Mouse (Mus musculus) right cerebral cortex, postnatal 25 days (tissue): Measurements from ENCODE around the gene Atf7.

Experiments
- DNase-seq: peaks from one replicate; pipeline ENCODE4 v3.0.0; 2022

Gene Atf7

DNA sequence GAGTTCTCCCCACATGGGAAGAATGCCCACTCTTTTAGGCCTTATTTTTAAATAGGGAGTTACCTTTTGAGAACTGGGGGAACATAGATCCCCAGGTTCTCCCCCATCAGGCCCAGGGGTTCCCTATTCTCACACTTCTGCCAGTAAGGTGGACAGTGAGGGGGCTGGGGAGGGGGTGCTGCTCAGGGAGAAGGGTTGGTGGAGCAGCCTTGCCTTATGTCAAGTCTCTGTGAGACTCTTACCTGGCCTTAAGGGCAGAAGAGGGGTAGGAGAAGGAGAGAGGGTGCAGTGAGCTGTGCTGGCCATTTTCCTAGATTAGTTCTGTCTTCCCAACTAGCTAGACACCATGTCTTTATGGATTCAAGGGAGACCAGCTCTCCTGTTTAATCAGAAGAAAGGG is 112.8 kb downstream of the Atf7 start:
- DNase-seq = no peak

DNA sequence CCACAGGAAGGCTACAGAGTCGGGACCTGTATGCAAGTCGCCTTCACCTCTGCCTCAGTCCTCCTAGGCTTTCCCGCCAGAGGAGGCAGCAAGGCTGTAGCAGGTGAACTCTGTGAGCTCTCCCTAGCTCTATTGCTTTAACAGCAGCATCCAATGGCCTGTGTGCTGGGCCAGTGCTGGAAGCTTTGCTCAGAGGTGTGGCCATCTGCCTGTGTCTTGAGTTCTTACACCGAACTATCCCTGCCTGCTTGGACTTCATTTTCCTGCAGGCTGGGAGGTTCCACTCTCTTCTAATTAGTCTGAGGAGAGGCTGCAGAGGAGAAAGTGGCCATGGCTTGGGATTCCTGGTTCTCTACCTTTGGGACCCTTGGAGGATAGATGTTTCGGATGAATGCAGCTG is 113.3 kb downstream of the Atf7 start:
- DNase-seq = no peak

DNA sequence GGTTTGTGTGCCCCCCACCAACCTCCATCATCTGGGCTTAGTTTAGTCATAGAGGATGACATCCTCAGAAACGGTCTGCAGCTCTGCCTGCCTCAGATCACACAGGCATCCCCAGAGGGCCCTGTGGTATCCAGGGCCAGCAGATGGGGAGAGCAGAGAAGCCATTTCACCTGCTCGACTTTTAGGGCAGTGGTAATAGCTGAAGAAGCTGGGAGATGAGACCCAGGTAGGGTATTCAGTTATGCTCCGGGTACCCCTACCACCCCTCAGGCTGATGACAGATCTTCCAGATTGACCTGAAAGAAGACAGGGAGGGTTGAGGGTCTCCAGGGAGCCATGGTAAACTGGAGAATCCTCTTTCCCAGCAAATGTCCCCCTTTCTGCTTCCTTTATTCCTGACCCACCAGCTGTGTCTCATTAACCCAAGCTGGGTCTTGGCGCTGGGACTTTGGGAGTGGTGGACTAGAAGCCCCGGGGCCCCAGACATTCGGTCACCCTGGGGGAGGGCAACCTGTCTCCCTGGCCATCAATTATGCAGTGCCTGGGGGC is 113.9 kb downstream of the Atf7 start:
- DNase-seq = no peak

DNA sequence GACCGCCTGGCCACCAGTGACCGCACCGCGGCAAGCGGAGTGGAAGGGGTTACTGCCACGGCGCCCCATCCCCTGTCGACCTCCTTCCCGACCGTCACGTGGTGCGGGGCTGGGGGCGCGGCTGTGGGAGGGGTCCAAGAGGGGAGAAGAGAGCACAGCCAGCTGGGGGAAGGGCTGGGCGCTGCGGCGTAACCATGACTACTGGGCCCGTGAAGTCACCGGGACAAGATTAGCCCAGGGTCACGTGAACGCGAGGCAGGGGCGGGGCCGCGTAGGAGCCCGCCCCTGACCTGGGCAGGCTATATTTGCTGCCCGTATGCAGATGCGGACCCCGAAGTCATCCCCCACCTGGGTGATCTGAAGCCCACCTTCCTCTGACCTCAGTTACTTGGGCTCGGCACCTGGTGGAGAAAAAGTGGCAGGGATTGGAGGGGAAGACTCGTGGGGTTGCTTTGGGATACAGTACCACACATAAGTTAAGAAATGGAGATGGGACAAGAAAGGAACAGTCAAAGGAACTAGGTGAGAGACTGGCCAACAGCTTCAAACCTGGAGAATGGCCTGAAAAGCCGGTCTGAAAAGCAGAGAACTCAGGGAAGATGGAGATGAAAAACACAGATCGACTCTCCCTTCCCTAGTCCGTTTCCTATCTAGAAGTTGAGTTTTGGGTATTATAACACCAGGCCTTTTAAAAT is 114.5 kb downstream of the Atf7 start:
- DNase-seq = peak; percentile 87

DNA sequence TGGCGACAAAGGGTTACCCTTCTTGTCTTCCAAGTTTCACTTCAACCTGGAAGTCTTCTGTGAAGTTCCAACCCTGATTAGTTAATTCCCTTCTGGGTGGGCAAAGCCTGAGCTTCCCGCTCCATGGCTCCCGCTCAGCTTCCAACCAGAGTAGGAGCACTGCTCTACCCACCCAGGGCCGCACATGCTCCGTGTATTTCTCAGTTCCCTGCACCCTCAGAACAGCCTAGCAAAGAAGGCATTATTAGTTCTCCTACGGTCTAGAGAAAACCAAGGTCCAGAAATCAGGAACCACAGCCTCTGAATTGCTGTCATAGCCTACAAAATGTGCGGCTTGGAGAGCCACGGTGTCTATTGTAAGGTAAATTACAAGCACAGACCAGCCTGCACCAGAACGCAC is 115.2 kb downstream of the Atf7 start:
- no peak for DNase-seq

DNA sequence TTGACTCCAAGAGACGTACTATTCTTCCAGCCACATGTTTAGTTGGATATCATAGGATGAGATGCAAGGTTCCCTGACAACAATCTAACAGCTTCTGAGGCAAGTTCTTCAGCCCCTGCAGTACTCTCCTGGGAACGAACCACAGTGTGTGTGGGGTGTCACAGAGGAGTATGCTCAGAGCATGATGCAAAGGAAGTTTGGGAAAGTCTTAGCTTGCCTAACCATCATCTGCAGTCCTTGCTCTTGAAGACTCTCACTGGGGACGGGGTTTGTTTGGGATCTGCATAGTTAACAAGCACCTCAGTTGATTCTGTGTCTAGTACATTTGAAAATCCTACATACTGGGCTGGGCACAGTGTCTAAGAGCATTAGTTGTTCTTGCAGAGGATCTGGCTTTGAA is 116.9 kb downstream of the Atf7 start:
- DNase-seq = no peak

DNA sequence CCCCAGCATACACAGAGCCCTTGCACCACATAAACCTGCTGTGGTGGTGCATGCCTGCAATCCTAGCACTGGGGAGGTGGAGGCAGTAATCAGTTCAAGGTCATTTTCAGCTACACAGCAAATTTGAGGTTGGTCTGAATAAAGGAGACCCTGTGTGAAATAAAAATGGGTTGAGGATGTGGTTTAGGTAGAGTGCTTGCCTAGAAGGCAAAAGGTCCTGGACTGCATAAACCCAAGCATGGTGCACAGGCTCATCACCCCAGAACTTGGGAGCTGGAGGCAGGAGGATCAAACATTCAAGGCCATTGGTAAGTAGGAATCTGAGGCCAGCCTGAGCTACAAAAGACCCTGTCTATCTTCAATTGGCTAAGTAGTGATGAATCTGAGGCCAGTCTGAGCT is 117.7 kb downstream of the Atf7 start:
- no peak for DNase-seq

DNA sequence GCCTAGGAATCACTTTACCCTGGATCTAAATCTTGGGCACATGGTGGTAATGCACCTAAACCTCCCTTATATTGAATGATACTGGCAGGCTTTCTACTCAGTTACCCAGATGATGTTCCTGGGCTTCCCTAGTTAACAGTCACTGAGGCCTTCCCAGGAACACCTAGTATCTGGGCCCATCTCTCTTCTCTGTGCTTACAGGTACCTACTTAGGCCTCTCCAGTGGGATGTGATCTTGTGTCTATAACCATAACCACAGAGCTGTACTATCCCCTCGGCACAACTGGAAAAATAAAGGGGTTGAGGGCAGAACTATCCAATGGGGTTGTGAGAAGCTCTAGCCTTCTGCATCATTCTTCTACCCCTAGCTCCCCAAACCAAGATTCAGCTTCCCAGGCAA is 118.4 kb downstream of the Atf7 start:
- DNase-seq = no peak

DNA sequence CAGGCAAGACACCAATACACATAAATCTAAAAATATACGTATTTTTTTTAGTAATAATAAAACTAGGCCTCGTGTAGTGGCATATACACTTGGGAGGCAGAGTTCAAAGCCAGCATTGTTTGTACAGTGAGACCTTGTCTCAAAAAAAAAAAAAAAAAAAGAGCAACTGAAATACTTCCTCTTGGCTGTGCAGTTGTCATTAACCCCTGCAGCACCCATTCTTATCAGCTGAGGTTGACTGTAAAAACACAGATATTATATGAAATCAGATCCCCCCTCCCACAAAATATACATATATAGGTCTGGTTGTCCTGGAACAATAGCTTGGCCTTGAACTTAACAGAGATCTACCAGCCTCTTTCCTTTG is 118.8 kb downstream of the Atf7 start:
- no peak for DNase-seq

DNA sequence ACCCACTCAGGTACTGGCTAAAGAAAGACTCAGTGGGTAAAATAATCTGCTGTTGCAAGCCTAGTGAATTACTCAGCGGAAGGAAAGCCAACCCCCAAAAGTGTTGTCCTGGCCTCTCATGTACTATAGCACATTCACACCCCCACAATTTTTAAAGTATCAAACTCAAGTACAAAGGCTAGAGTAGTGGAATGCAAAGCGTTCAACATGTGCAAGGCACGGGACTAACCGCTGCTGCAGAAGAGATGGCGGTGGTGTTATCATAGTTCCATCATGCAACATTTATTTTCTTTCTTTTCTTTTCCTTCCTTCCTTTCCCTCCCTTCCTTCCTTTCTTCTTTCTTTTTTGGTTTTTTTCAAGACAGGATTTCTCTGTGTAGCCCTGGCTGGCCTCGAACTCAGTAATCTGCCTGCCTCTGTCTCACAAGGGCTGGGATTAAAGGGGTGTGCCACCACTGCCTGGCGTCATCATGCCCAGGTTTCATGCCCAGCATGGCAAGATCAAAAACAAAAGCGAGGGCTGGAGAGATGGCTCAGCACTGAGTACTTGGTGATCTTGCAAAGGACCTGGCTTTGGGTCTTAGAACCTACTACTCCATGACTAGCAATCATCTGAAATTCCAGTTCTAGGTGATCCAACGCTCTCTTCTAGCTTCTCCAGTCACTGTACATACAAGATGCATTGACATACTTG is 119.3 kb downstream of the Atf7 start:
- no peak for DNase-seq

DNA sequence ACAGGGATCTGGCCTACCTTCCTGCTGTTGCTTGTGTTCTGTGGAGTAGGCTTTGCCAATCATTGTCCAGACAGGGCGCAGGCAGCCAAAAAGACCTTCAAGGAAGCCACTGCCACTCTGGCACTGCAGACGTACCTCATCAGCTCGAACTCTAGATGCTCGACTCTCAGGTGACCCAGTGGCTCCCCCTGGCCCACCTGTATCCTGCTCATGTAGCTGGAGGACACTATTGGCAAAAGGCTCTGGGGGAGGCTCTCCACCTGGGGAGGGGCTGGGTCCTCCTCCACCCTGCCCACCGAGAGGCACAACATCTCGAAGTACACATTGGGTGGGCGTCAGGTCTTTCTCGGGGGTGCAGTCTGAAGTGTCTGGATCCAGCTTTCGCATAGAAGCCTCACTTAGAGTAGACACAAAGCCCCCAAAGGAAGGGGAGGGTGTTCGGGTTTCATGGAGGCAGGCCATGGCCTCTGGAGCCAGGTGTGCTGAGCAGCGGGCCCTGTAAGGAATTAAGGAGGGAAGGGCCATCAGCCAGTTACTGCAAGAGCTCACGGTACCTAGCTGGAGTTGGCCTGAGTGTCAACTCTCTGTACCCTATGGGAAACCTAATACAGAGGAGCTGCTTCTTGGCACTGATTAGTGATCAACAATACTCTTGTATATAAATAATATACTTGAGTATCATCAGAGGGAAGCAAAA is 120.0 kb downstream of the Atf7 start:
- DNase-seq = no peak

DNA sequence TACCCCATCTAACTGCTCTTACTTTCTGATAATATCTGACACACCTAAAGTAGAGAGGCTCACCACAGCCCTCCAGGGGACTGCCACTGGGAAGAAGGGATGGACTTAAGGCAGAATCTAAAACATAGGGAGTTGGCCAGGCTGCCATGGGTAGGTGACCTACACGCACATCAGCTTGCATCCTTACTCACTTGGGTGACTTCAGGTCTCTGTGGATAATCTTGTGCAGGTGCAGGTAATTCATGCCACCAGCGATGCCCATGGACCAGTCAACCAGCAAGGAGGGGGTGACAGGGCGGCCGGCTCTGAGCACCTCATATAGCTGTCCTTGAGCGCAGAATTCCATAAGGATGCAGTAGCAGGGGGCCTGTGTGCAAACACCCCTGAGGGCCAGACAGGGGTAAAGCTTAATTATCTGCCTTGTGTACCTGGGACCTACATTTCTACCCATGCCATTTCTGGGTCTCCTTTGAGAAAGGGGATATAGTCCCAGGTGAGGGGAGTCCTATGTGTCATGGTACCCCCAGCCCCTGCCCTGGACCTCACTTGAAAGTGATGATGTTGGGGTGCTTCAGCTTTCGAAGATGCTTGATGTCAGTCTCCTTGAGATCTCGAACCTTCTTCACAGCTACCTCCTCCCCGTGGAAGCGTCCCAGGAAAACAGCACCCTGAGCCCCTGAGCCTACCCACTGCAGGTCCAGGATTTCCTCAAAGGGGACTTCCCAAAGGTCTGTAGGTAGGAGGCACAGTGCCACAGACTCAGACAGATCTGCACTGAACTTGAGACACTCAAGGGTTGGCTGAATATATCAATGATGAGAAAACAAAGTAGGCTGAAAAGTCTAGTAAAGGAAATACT is 121.1 kb downstream of the Atf7 start:
- DNase-seq = no peak

DNA sequence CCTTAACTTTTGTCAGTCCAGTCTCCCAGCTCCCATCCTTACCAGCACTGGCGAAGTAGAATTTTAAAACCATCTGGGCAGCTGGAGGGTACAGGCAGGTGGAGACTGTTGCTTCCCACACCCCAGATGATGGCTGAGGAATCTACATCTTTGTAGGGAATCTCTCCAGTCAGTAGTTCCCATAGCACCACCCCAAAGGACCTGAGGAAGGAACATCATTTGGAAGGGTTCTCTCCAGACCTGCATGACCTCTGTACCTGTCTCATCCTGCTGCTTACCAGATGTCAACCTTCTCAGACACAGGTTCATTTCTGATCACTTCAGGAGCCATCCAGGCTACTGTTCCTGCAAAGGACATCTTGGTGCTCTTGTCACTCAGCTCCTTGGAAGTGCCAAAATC is 121.8 kb downstream of the Atf7 start, which contains the start of gene Gm10337:
Gene Gm10337, plus strand, starts transcription at position 276 of the 400 bp plus-strand sequence.
- DNase-seq = no peak

DNA sequence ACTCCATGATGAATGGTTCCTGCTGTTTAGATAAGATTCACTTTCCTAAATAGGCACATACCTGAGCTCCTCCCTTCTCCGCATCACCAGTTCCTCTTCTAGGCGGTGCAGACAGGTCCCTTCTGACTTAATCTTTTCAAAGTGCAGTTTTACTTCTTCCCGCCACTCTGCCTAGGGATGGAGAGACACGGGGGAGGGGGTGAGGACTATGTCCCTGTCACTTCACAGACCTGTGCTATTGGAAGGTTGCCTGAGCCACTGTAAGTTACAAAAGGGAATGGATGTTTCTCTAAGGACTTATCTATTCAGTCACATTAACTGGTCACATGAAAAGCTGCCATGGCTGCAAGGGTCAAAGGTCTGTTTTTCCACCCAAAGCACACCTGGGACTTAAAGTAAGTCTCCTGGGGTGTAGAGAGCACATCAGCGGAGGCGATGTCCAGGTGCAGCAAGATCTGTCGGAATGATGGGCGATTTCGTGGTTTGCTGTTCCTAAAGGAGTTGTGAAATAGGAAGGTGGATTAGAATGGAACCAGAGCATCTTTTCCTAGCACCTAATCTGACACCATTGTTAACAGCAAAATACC is 122.9 kb downstream of the Atf7 start:
- DNase-seq = no peak

DNA sequence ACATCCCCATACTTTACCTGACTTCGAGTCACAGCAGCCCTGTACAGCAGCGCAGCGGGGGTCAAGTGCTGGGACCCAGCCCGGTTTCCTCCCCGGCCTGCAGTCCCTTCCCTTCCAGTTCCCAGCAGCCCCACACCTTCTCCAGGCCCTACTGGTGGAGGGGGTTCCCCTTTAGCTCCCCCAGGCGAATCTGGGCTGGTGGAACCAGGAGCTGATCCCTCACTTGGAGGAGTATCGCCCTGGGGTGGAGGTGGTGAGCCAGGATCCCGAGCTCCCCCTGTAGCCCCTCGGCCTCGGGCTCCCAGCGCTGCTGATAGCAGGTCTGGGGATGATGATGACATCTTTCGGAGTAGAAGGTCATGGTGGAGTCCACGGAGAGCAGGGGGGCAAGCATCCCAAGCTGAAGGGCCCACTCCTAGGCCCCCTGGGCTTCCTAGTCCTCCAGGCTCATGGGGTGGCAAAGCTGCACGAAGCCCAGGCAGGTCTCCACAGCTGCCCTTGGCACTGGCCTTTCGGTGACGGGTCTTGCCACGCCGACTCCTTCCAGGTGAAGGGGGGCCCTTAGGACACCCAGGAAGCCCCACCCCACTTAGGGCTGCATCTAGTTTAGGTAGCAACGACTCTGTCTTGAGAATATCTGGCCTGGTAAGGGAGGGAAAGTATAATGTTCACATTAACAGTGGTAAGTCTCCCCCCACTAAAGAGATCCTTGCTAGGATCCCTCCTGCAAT is 124.0 kb downstream of the Atf7 start:
- DNase-seq = no peak

DNA sequence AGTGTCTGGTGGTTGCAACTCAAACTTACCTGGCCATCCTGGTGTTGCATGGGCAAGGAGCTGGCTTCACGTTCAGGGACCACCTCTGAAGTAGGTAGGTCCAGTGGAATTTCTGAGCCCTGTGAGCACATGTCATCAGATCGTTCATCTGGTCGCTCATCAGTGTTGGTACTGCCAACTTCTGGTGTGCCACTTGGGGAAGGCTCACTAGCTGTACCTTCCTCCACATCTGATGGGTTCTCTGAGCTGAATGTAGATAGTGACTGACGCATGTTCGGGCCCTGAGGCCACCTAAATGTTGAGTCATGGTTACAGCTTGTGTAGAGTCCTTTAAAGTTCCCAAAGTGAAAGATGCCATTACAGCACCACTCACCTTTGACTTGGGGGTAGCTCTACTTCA is 124.8 kb downstream of the Atf7 start:
- DNase-seq = no peak

DNA sequence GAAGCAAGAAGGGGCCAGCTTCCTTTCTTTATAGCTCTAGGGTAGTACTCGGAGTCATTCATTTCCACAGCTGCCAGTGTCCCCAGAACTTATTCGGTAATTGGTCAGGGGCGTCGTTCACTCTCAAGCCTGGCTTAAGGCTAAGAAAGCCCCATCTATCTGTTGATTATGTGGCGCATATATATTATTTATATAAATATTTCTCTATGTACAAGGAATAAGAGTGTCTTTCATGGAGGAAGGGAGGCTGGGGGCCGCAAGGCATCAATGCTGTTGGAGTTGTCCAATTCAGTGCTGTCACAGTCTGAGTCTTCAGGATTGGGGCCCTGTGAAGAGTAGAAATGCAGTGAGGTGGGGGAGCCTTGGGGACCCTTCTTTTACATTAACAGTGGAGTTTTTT is 125.4 kb downstream of the Atf7 start:
- DNase-seq = no peak

DNA sequence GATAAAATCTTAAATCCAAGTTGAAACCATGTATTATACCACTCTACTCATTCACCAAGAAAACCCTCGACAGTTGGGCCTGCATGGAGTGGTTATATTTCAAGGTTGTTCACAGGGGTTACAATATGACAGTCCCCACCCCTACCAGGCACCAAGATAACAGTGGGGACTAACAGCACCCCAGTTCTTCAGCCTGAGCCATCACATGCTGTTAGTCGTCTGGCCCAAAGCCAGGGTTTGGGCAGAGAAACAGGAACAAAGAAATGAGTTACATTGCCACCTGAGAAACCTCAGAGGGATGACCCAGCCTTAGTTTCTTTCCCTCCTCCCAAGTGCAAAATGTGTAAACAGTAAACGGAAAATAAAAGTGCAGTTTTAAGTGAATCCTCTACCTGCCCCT is 125.9 kb downstream of the Atf7 start:
- DNase-seq = no peak

DNA sequence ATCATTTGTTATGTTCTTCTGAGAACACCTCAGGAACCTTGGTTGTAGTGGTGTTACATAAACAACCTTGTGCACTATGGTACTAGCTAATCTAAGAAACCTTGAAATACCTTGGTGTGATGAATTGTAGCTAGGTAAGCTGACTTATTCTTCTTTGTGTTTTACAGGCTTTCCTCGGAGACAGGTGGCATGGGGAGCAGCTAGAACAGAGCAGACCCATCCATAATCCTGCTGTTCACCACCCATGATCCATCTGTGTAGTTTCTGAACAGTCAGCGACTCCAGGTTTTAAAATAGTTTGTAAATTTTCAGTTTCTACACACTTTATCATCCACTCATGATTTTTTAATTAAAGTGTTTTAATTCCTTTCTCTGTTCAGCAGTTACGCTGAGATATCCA is 126.9 kb downstream of the Atf7 start:
- DNase-seq = no peak

DNA sequence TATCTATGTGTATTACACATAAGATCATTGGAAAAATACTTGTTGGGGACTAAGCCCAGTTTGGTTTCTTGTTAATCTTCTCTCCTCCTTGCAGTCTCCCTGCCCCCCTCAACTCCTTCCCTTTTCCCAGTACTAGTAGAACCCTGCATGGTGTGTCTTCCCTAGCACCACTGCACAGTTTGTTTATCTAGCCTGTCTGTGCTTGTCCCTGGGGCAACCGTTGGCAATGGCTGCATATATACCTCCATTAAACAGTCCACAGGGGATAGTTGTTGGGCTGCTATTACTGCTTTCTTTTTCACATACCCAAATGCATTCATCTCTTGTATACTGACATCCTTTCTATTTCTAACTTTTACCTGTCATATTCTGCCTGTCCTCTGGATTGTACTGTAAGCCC is 137.6 kb downstream of the Atf7 start:
- no peak for DNase-seq

DNA sequence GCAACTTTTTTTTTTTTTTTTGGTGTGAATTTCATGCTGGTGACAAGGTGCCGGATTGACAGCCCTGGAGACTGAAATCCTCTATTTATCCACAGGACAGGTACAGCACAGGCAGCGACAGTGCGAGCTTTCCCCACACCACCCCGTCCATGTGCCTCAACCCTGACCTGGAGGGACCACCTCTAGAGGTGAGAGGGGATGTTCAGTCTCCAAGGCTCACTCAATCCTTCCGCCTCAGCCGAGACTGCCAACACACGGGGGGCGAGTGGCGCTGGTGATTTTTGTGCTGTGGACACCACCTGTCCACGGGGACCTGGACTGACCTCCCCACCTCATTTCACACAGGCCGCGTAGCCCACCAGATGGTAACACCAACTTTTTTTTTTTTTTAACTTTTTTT is 139.4 kb downstream of the Atf7 start:
- DNase-seq = no peak

DNA sequence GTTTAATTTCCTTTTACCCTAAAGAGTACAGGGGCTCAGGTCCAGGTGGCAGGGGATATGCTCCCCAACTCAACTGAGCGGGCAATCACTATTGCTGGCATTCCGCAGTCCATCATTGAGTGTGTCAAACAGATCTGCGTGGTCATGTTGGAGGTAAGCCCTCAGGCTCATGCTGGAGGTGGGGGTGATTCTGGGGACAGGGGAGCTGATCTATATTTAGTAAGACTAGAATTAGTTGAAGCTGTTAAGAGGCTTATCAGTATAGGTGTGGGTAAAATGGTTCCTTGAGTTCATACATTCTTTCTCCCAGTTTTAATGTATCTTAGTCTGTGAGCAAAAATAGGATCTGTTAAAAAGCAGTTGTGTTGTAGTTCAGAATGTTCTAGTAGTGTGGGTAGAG is 142.1 kb downstream of the Atf7 start:
- no peak for DNase-seq
